Mouse (Mus musculus) kidney, adult 2 months (tissue): Measurements from ENCODE around the gene Hspbap1. TPM values are rescaled to one million over a fixed set of nuclear protein-coding genes. Genes with fewer than 3 reads are reported as not detected.

ENCODE experiments used
- DNase-seq: peaks from one replicate; pipeline ENCODE4 v3.0.0; 2021
- H3K27ac ChIP-seq: fragments of 200-500 bp; 2 replicates; pipeline ENCODE4 v1.5.1; 2012; ENCODE audit warnings: low read depth, low read length, control low read depth, inconsistent platforms; ENCODE audit not compliant: insufficient read depth
- H3K27me3 ChIP-seq: fragments of 200-500 bp; replicated peaks from 2 replicates; pipeline ENCODE4 v1.6.1; 2012; ENCODE audit warnings: mild to moderate bottlenecking, moderate library complexity, low read length, inconsistent platforms; ENCODE audit not compliant: control insufficient read depth, insufficient read depth
- H3K36me3 ChIP-seq: fragments of 200-500 bp; 2 replicates; pipeline ENCODE4 v1.6.1; 2012; ENCODE audit warnings: mild to moderate bottlenecking, moderate library complexity, low read length, inconsistent platforms; ENCODE audit not compliant: control insufficient read depth, insufficient read depth
- H3K4me1 ChIP-seq: fragments of 200-500 bp; 2 replicates; pipeline ENCODE4 v1.6.1; 2011; ENCODE audit warnings: low read length; ENCODE audit not compliant: control insufficient read depth, insufficient read depth
- H3K4me3 ChIP-seq: fragments of 200-500 bp; 2 replicates; pipeline ENCODE4 v1.5.1; 2011; ENCODE audit warnings: mild to moderate bottlenecking, low read depth, low read length, control low read depth; ENCODE audit not compliant: insufficient read depth
- CTCF ChIP-seq: fragments of 200-500 bp; conservative IDR thresholded peaks from 2 replicates; pipeline ENCODE4 v1.5.1; 2011; ENCODE audit warnings: low read depth, mild to moderate bottlenecking, control low read depth, low read length, moderate library complexity, mixed read lengths; ENCODE audit not compliant: insufficient read depth, insufficient read length
- POLR2A ChIP-seq: fragments of 200-500 bp; IDR thresholded peaks from one replicate; pipeline ENCODE4 v1.6.1; 2011; ENCODE audit warnings: low read depth, low read length, control low read depth
- WGBS: fragments of 180-500 bp; shearing (Covaris S2); methylation state at CpG from one replicate; pipeline ENCODE4 v1.1.7; 2018; 5-methylcytosine and 5-hydroxymethylcytosine counted together
- polyA plus RNA-seq: library from polyadenylated mRNA; depleted of rRNA; stranded (reverse); fragments of >200 nt; gene quantifications from 2 replicates; pipeline ENCODE4 v1.2.3, GENCODE M21; 2012

Gene Hspbap1
- polyA plus RNA-seq, 1 experiment, result 7.0 TPM

DNA sequence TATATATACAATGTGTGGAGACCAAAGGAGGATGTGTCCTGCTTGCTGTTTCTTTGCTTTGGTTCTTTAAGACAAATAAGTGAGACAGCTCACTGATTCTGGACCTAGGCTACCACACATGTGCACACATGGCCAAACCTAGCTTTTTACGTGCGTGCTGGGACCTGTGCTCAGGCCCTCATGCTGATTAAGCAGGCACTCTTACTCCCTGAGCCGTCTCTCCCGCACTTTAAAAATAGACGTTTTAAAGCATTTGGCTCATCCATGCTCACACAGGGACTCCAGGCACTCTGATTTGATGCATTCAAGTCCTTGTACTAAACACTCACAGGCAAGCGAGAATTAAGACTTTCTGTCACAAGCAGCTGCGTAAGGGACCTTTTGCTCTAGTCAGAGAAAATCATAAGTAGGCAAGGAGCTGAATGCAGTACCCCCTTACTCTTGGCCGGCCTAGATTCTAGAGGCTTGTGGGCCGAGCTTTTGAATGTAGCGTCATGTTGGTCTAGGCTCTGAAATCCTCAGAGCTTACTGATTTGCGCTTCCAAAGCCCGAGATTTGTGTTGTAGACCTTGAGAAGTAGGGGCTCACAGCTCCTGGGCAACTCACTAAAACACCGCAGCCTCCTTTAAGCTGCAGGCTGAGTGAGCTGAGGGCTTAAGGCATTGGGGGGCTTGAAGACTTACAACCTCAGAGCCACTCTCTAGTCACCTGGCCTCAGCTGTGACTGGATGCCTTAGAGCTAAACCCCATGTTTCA is 12.5 kb downstream of the Hspbap1 start:
- no peak for DNase-seq
- H3K36me3 ChIP-seq, result no peaks in the 10 kb centered on the region
- H3K4me3 ChIP-seq, result no peak overlapping the region
- H3K27me3 ChIP-seq, result no peaks in the 10 kb centered on the region
- no peak overlapping the region for H3K27ac ChIP-seq
- H3K4me1 ChIP-seq, result no peaks in the 10 kb centered on the region
- 86% methylated on average over 13 of the region's 13 CpGs for WGBS
- no peak for TF ChIP-seq POLR2A
- no peak for TF ChIP-seq CTCF

GRCm38 (mm10) chr16:35783207-35783573 is 13.0 kb downstream of the Hspbap1 start:
- Histone ChIP-seq H3K27me3 (no peaks in the 10 kb centered on the region), H3K36me3 (no peaks in the 10 kb centered on the region), H3K4me1 (no peaks in the 10 kb centered on the region), H3K4me3 (no peak overlapping the region), H3K27ac (no peak overlapping the region)
- DNase-seq, result no peak
- TF ChIP-seq POLR2A, result no peak
- TF ChIP-seq CTCF, result no peak
- 90% methylated on average over 3 of the region's 3 CpGs for WGBS

- Histone ChIP-seq H3K36me3 (no peaks in the 10 kb centered on the region), H3K4me1 (no peaks in the 10 kb centered on the region), H3K4me3 (no peak overlapping the region), H3K27ac (no peak overlapping the region), H3K27me3 (no peaks in the 10 kb centered on the region)
- TF ChIP-seq CTCF (no peak), POLR2A (no peak)
- no peak for DNase-seq
- 74% methylated on average over 7 of the region's 7 CpGs for whole genome bisulfite sequencing
These were observed 14.1 kb downstream of the Hspbap1 start for GRCm38 (mm10) chr16:35784134-35784725.

DNA sequence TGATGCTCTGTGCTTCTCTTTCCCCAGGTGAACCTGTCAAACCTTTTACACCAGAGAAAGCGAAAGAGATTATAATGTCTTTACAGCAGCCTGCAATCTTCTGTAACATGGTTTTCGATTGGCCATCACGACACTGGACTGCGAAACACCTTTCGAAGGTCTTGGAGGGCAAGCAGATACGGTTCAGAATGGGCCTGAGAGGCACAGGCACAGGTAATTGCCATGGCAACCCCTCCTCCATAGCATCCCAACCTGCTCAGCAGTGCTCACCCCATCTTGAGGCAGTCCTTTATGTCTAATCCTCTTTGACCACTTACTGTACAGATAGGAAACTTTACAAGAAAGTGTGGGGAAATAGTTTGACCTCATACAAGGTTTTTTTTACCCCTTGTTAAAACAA is 17.0 kb downstream of the Hspbap1 start:
- no peaks in the 10 kb centered on the region for H3K4me1 ChIP-seq
- DNase-seq, result no peak
- H3K27ac ChIP-seq, result no peak overlapping the region
- H3K36me3 ChIP-seq, result no peaks in the 10 kb centered on the region
- WGBS, result 88% methylated on average over 6 of the region's 6 CpGs
- H3K27me3 ChIP-seq, result no peaks in the 10 kb centered on the region
- TF ChIP-seq CTCF, result no peak
- no peak for TF ChIP-seq POLR2A
- no peak overlapping the region for H3K4me3 ChIP-seq

DNA sequence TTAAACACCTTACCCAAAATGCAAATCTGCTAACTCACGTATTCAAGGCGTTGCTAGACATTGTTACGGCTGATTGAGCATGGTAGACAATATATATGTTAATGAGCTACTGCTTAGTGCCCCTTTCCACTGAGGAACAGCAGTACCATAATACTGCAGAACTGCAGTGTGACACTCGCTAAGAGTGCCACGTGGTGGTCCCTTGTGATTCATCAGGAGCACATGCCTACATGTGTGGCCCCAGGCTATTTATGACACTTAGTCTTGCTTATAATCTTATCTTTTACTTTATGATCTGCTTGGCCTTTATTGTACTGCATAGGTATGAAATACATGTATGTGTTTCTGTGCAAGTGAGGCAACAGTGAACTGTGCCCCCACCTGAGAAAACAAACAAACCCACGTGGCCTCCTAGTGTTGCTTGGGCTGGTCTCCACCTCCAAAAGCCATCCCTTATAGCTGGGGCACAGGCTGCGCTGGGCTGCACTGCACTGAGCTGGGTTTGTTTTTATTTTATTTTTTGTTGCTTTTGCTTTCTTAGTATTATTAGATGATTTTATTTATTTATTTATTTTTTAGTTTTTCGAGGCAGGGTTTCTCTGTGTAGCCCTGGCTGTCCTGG is 17.5 kb downstream of the Hspbap1 start:
- WGBS, result 71% methylated on average over 8 of the region's 8 CpGs
- no peak for TF ChIP-seq CTCF

DNA sequence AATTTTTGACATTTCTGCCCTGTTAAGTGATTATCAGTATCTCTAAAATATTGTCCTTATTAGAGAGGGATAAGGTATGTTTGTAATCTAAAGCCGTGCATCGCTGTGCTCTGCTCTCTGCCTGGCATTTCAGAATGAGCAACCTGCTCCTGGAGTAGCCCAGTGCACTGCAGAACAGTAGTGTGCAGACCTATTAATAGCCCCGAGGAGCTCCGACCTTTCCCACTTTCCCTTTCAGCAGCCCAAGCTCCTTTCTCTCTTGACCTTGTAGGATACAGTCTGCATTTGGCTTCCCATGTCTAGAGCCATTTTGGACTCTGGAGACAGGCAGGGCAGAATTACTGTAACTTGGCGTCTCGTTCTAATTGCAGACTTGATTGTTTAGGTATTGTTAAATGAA is 18.2 kb downstream of the Hspbap1 start:
- H3K27me3 ChIP-seq, result no peaks in the 10 kb centered on the region
- no peaks in the 10 kb centered on the region for H3K4me1 ChIP-seq
- DNase-seq, result no peak
- WGBS, result 89% methylated on average over 6 of the region's 6 CpGs
- TF ChIP-seq POLR2A (no peak), CTCF (no peak)
- H3K27ac ChIP-seq, result no peak overlapping the region
- no peaks in the 10 kb centered on the region for H3K36me3 ChIP-seq
- H3K4me3 ChIP-seq, result no peak overlapping the region

More for the DNA sequence above, 17.5 kb downstream of the Hspbap1 start:
- Histone ChIP-seq H3K4me1 (no peaks in the 10 kb centered on the region), H3K36me3 (no peaks in the 10 kb centered on the region), H3K27me3 (no peaks in the 10 kb centered on the region), H3K27ac (no peak overlapping the region), H3K4me3 (no peak overlapping the region)
- no peak for DNase-seq

DNA sequence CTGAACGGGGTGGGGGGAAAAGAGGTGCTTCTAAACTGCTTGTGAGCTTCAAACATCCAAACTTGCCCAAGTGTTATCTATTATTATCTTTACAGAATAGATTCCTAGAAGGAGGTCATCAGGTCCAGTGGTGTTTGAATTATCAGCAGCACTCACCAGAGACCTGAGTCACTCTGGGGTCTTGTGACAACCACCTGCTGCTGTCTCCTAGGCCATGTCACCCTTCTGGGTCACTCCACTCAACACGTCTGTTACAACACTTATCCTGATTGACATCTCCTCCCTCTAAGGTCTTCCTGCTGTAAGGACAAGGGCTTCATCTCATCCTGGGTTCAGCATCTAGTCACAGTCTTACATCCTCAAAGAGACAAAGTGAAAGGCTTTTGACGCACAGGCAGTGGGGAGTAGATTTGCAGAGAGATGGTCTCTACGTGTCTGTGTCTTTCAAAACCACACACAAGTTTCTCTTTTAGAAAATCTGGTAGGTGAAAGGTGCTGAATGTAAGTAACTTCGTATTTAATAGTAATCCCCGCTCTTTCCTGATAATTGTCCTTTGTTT is 21.9 kb downstream of the Hspbap1 start:
- Histone ChIP-seq H3K27ac (no peak overlapping the region), H3K4me1 (no peaks in the 10 kb centered on the region), H3K27me3 (no peaks in the 10 kb centered on the region), H3K36me3 (no peaks in the 10 kb centered on the region), H3K4me3 (no peak overlapping the region)
- TF ChIP-seq CTCF, result no peak
- TF ChIP-seq POLR2A, result no peak
- no peak for DNase-seq
- WGBS, result 89% methylated on average over 6 of the region's 6 CpGs
